Mouse (Mus musculus): ENCODE data around the gene Endog. TPM values are rescaled to one million over a fixed set of nuclear protein-coding genes. Genes with fewer than 3 reads are reported as not detected.

Gene Endog
- polyA plus RNA-seq, 1 experiment from 2014 or later, result 16.2 TPM

- no peaks in the 10 kb centered on the region for H3K27me3 ChIP-seq
- no peaks in the 10 kb centered on the region for H3K4me1 ChIP-seq
- H3K36me3 ChIP-seq, result no peaks in the 10 kb centered on the region
- no peak overlapping the region for H3K4me3 ChIP-seq
- no peak overlapping the region for H3K4me2 ChIP-seq (replicated peaks)
- H3K9me3 ChIP-seq (replicated peaks), result no peaks in the 10 kb centered on the region
- 97% methylated on average over 5 of the region's 5 CpGs for WGBS
- H3K27ac ChIP-seq, result no peak overlapping the region
- no peak for ATAC-seq (ENCODE audit: low FRiP score)
- no peak overlapping the region for H3K9ac ChIP-seq
Observed at GRCm38 (mm10) chr2:30216293-30216692, 45.0 kb downstream of the Endog start.

Other genes starting within 250 kb of the Endog start
- 69.1 and 72.5 TPM in 2 replicates for gene Gle1, start 236.1 kb upstream of the Endog start, polyA plus RNA-seq (2016; fragmentation: Nextera tagmentation; extraction: Ambion mirVana)
- gene Sptan1, start 205.9 kb upstream of the Endog start, polyA plus RNA-seq (2016; fragmentation: Nextera tagmentation; extraction: Ambion mirVana), result 179 and 188 TPM in 2 replicates
- 40.4 and 41.0 TPM in 2 replicates for gene Wdr34, start 122.6 kb upstream of the Endog start, polyA plus RNA-seq (2016; fragmentation: Nextera tagmentation; extraction: Ambion mirVana)
- 558 and 568 TPM in 2 replicates for gene Set, start 114.1 kb upstream of the Endog start, polyA plus RNA-seq (2016; fragmentation: Nextera tagmentation; extraction: Ambion mirVana)
- 7.0 and 7.2 TPM in 2 replicates for gene Pkn3, start 93.8 kb upstream of the Endog start, polyA plus RNA-seq (2016; fragmentation: Nextera tagmentation; extraction: Ambion mirVana)
- 23.7 and 25.5 TPM in 2 replicates for gene Zdhhc12, start 77.8 kb upstream of the Endog start, polyA plus RNA-seq (2016; fragmentation: Nextera tagmentation; extraction: Ambion mirVana)
- gene Zer1, start 46.9 kb upstream of the Endog start, polyA plus RNA-seq (2016; fragmentation: Nextera tagmentation; extraction: Ambion mirVana), result 11.8 and 12.6 TPM in 2 replicates
- gene Tbc1d13, start 37.7 kb upstream of the Endog start, polyA plus RNA-seq (2016; fragmentation: Nextera tagmentation; extraction: Ambion mirVana), result 10.3 and 10.6 TPM in 2 replicates
- gene Spout1, start 7.0 kb downstream of the Endog start, polyA plus RNA-seq (2016; fragmentation: Nextera tagmentation; extraction: Ambion mirVana), result 63.7 and 63.9 TPM in 2 replicates
- 10.4 and 13.1 TPM in 2 replicates for gene Kyat1, start 34.4 kb downstream of the Endog start, polyA plus RNA-seq (2016; fragmentation: Nextera tagmentation; extraction: Ambion mirVana)
- gene Lrrc8a, start 66.2 kb downstream of the Endog start, polyA plus RNA-seq (2016; fragmentation: Nextera tagmentation; extraction: Ambion mirVana), result 39.3 and 42.2 TPM in 2 replicates
- 0.30 and 0.36 TPM in 2 replicates for gene Gm28035, start 69.1 kb downstream of the Endog start, polyA plus RNA-seq (2016; fragmentation: Nextera tagmentation; extraction: Ambion mirVana)
- gene Phyhd1, start 94.7 kb downstream of the Endog start, polyA plus RNA-seq (2016; fragmentation: Nextera tagmentation; extraction: Ambion mirVana), result 5.0 and 5.6 TPM in 2 replicates
- not detected in 2 replicates for gene Gm28038, start 109.5 kb downstream of the Endog start, polyA plus RNA-seq (2016; fragmentation: Nextera tagmentation; extraction: Ambion mirVana)
- 25.5 and 26.2 TPM in 2 replicates for gene Dolk, start 114.8 kb downstream of the Endog start, polyA plus RNA-seq (2016; fragmentation: Nextera tagmentation; extraction: Ambion mirVana)
- 33.9 and 36.6 TPM in 2 replicates for gene Nup188, start 114.9 kb downstream of the Endog start, polyA plus RNA-seq (2016; fragmentation: Nextera tagmentation; extraction: Ambion mirVana)
- gene Sh3glb2, start 187.8 kb downstream of the Endog start, polyA plus RNA-seq (2016; fragmentation: Nextera tagmentation; extraction: Ambion mirVana), result 113 and 116 TPM in 2 replicates
- 29.3 and 30.7 TPM in 2 replicates for gene Miga2, start 192.7 kb downstream of the Endog start, polyA plus RNA-seq (2016; fragmentation: Nextera tagmentation; extraction: Ambion mirVana)
- 46.9 and 50.2 TPM in 2 replicates for gene Dolpp1, start 220.8 kb downstream of the Endog start, polyA plus RNA-seq (2016; fragmentation: Nextera tagmentation; extraction: Ambion mirVana)
- 23.9 and 26.8 TPM in 2 replicates for gene Crat, start 244.3 kb downstream of the Endog start, polyA plus RNA-seq (2016; fragmentation: Nextera tagmentation; extraction: Ambion mirVana)
- gene Ptpa, start 244.5 kb downstream of the Endog start, polyA plus RNA-seq (2016; fragmentation: Nextera tagmentation; extraction: Ambion mirVana), result 133 and 134 TPM in 2 replicates